Mouse (Mus musculus) forebrain, embryonic 12.5 days (tissue): ENCODE measurements around the gene Vpreb3. TPM values are rescaled to one million over a fixed set of nuclear protein-coding genes. Genes with fewer than 3 reads are reported as not detected.

Source experiments
- ATAC-seq: fragments of 200-750 bp; cut with Nextera tagmentation; 2 replicates; pipeline ENCODE4 v1.8.0; 2017; ENCODE audit warnings: moderate TSS enrichment; ENCODE audit not compliant: low FRiP score
- H3K27ac ChIP-seq: fragments of 300-500 bp; sonication (generic); 2 replicates; pipeline ENCODE4 v1.5.1; 2016; ENCODE audit warnings: mild to moderate bottlenecking
- H3K27me3 ChIP-seq: fragments of 300-500 bp; sonication (generic); 2 replicates; pipeline ENCODE4 v1.6.1; 2016; ENCODE audit warnings: mild to moderate bottlenecking
- H3K36me3 ChIP-seq: fragments of 300-500 bp; sonication (generic); replicated peaks from 2 replicates; pipeline ENCODE4 v1.6.1; 2016; ENCODE audit warnings: mild to moderate bottlenecking
- H3K4me1 ChIP-seq: fragments of 300-500 bp; sonication (generic); 2 replicates; pipeline ENCODE4 v1.6.1; 2016
- H3K4me2 ChIP-seq: fragments of 300-500 bp; sonication (generic); 2 replicates; pipeline ENCODE4 v1.6.1; 2016; ENCODE audit warnings: mild to moderate bottlenecking, moderate library complexity
- H3K4me3 ChIP-seq: fragments of 300-500 bp; sonication (generic); replicated peaks from 2 replicates; pipeline ENCODE4 v1.5.1; 2016; ENCODE audit warnings: mild to moderate bottlenecking
- H3K9ac ChIP-seq: fragments of 300-500 bp; sonication (generic); 2 replicates; pipeline ENCODE4 v1.6.1; 2016; ENCODE audit warnings: mild to moderate bottlenecking
- H3K9me3 ChIP-seq: fragments of 300-500 bp; sonication (generic); 2 replicates; pipeline ENCODE4 v1.6.1; 2016
- WGBS: fragments of 180-500 bp; shearing (Covaris S2); methylation state at CpG from one replicate; pipeline ENCODE4 v1.1.7; 2016; 5-methylcytosine and 5-hydroxymethylcytosine counted together
- polyA plus RNA-seq: library from polyadenylated mRNA; unstranded; fragments of >200 nt; fragmentation: Nextera tagmentation; extraction: Ambion mirVana; gene quantifications from 2 replicates; pipeline ENCODE4 v1.2.1, GENCODE M21; 2016

Vpreb3 gene
- polyA plus RNA-seq, 1 experiment from 2014 or later = not detected

- H3K4me1 ChIP-seq = peaks cover 12% of the 10 kb centered on the region
- no peak overlapping the region for H3K4me3 ChIP-seq
- peaks cover 26% of the 10 kb centered on the region for H3K27me3 ChIP-seq
- no peak overlapping the region for H3K4me2 ChIP-seq
- H3K27ac ChIP-seq = no peak overlapping the region
- no peak overlapping the region for H3K9ac ChIP-seq
- no peak for ATAC-seq
- no peaks in the 10 kb centered on the region for H3K9me3 ChIP-seq
- 84% methylated on average over 22 of the region's 22 CpGs for WGBS
- no peaks in the 10 kb centered on the region for H3K36me3 ChIP-seq
These were observed 6.5 kb downstream of the Vpreb3 start for GRCm38 (mm10) chr10:75949053-75950045.

- Histone ChIP-seq H3K27ac (no peak overlapping the region), H3K27me3 (peaks cover 26% of the 10 kb centered on the region), H3K4me1 (peaks cover 10% of the 10 kb centered on the region; the same call in 1 of the 2 replicates), H3K4me3 (peak overlapping the region; percentile 44), H3K4me2 (peak overlapping the region; percentile 88), H3K36me3 (no peaks in the 10 kb centered on the region), H3K9me3 (no peaks in the 10 kb centered on the region), H3K9ac (peak overlapping the region; percentile 59)
- 3% methylated on average over 23 of the region's 23 CpGs for WGBS
- ATAC-seq = peak; percentile 75
These were observed 7.9 kb downstream of the Vpreb3 start for GRCm38 (mm10) chr10:75950791-75951210.

- peaks cover 26% of the 10 kb centered on the region for H3K27me3 ChIP-seq
- no peak overlapping the region for H3K27ac ChIP-seq
- WGBS = 6% methylated on average over 13 of the region's 13 CpGs
- no peaks in the 10 kb centered on the region for H3K36me3 ChIP-seq
- H3K9me3 ChIP-seq = no peaks in the 10 kb centered on the region
- peak overlapping the region; percentile 59; the same call in 1 of the 2 replicates for H3K9ac ChIP-seq
- H3K4me3 ChIP-seq = peak overlapping the region; percentile 44
- 0 out of 2 replicates have a peak, but pooled peaks have one; percentile 10 for ATAC-seq
- H3K4me2 ChIP-seq = peak overlapping the region; percentile 88
- H3K4me1 ChIP-seq = peaks cover 10% of the 10 kb centered on the region; the same call in 1 of the 2 replicates
These were observed 8.7 kb downstream of the Vpreb3 start for GRCm38 (mm10) chr10:75951424-75952050.

- H3K27ac ChIP-seq = no peak within 1 kb of the TSS
- H3K9ac ChIP-seq = no peak within 1 kb of the TSS
- H3K4me3 ChIP-seq = 0 out of 2 replicates have a peak within 1 kb of the TSS, but pooled peaks have one; percentile 2
These were observed 11.5 kb downstream of the Vpreb3 start, which contains the start of gene Gm5134 for GRCm38 (mm10) chr10:75954381-75954811. Gene Gm5134 (plus strand): TSS chr10:75954514.

GRCm38 (mm10) chr10:75973846-75974245 lies 31.0 kb downstream of the Vpreb3 start:
- no peak overlapping the region for H3K27ac ChIP-seq
- H3K9ac ChIP-seq = no peak overlapping the region
- 92% methylated on average over 10 of the region's 10 CpGs for WGBS
- no peak overlapping the region for H3K4me2 ChIP-seq
- no peaks in the 10 kb centered on the region for H3K9me3 ChIP-seq
- no peaks in the 10 kb centered on the region for H3K4me1 ChIP-seq
- ATAC-seq = no peak
- H3K4me3 ChIP-seq = no peak overlapping the region
- H3K36me3 ChIP-seq = no peaks in the 10 kb centered on the region
- no peaks in the 10 kb centered on the region for H3K27me3 ChIP-seq

More at GRCm38 (mm10) chr10:75954381-75954811, 11.5 kb downstream of the Vpreb3 start, which contains the start of gene Gm5134:
- Histone ChIP-seq H3K4me2 (peak within 1 kb of the TSS; percentile 35), H3K36me3 (no peaks in the 10 kb centered on the region), H3K9me3 (no peaks in the 10 kb centered on the region), H3K27me3 (peaks cover 18% of the 10 kb centered on the region), H3K4me1 (peaks cover 10% of the 10 kb centered on the region; the same call in 1 of the 2 replicates)
- WGBS = 34% methylated on average over 20 of the region's 20 CpGs
- ATAC-seq = no peak

- no peak overlapping the region for H3K4me2 ChIP-seq
- H3K4me1 ChIP-seq = no peaks in the 10 kb centered on the region
- no peaks in the 10 kb centered on the region for H3K9me3 ChIP-seq
- no peaks in the 10 kb centered on the region for H3K27me3 ChIP-seq
- ATAC-seq = no peak
- no peak overlapping the region for H3K9ac ChIP-seq
- H3K36me3 ChIP-seq = no peaks in the 10 kb centered on the region
- no peak overlapping the region for H3K4me3 ChIP-seq
- no peak overlapping the region for H3K27ac ChIP-seq
- 80% methylated on average over 5 of the region's 5 CpGs for whole genome bisulfite sequencing
These were observed 32.4 kb downstream of the Vpreb3 start for GRCm38 (mm10) chr10:75975216-75975615.

- H3K27me3 ChIP-seq = no peaks in the 10 kb centered on the region
- 48% methylated on average over 10 of the region's 10 CpGs for WGBS
- ATAC-seq = no peak
These were observed 35.4 kb downstream of the Vpreb3 start for GRCm38 (mm10) chr10:75978119-75978834.

GRCm38 (mm10) chr10:75978835-75979157 lies 35.9 kb downstream of the Vpreb3 start:
- Histone ChIP-seq H3K27me3 (no peaks in the 10 kb centered on the region), H3K9ac (no peak overlapping the region), H3K36me3 (no peaks in the 10 kb centered on the region), H3K4me1 (no peaks in the 10 kb centered on the region), H3K4me2 (no peak overlapping the region), H3K27ac (no peak overlapping the region), H3K4me3 (no peak overlapping the region), H3K9me3 (no peaks in the 10 kb centered on the region)
- WGBS = 75% methylated on average over 5 of the region's 5 CpGs
- ATAC-seq = no peak

More at GRCm38 (mm10) chr10:75978119-75978834, 35.4 kb downstream of the Vpreb3 start:
- Histone ChIP-seq H3K4me2 (no peak overlapping the region), H3K27ac (no peak overlapping the region), H3K36me3 (no peaks in the 10 kb centered on the region), H3K4me1 (no peaks in the 10 kb centered on the region), H3K9me3 (no peaks in the 10 kb centered on the region), H3K4me3 (no peak overlapping the region), H3K9ac (no peak overlapping the region)

GRCm38 (mm10) chr10:75979432-75979831 lies 36.6 kb downstream of the Vpreb3 start:
- WGBS = 87% methylated on average over 3 of the region's 3 CpGs
- Histone ChIP-seq H3K4me2 (no peak overlapping the region), H3K36me3 (no peaks in the 10 kb centered on the region), H3K27me3 (no peaks in the 10 kb centered on the region), H3K9ac (no peak overlapping the region), H3K4me3 (no peak overlapping the region), H3K27ac (no peak overlapping the region), H3K4me1 (no peaks in the 10 kb centered on the region), H3K9me3 (no peaks in the 10 kb centered on the region)
- no peak for ATAC-seq

- ATAC-seq = no peak
- Histone ChIP-seq H3K9me3 (no peaks in the 10 kb centered on the region), H3K4me3 (no peak overlapping the region), H3K4me2 (no peak overlapping the region), H3K27ac (no peak overlapping the region), H3K36me3 (no peaks in the 10 kb centered on the region), H3K9ac (no peak overlapping the region), H3K27me3 (no peaks in the 10 kb centered on the region), H3K4me1 (no peaks in the 10 kb centered on the region)
- 73% methylated on average over 4 of the region's 4 CpGs for WGBS
These were observed 47.7 kb downstream of the Vpreb3 start for GRCm38 (mm10) chr10:75990430-75991042.

- Histone ChIP-seq H3K27me3 (no peaks in the 10 kb centered on the region), H3K4me2 (no peak overlapping the region), H3K36me3 (no peaks in the 10 kb centered on the region), H3K27ac (no peak overlapping the region), H3K4me1 (no peaks in the 10 kb centered on the region), H3K9me3 (no peaks in the 10 kb centered on the region), H3K4me3 (no peak overlapping the region), H3K9ac (no peak overlapping the region)
- 88% methylated on average over 15 of the region's 15 CpGs for WGBS
- ATAC-seq = no peak
These were observed 50.9 kb downstream of the Vpreb3 start for GRCm38 (mm10) chr10:75993616-75994240.
